Mouse (Mus musculus) layer of hippocampus, postnatal 25 days (tissue): ENCODE measurements at regions not wholly inside any gene's neighbourhood (a gene's known extent, or its start where the extent isn't known, plus 50 kb on each side); places are given as distances from the start of the nearest gene placed in this dataset.

ENCODE experiments used
- DNase-seq, 2 experiments: peaks; one replicate each; pipeline ENCODE4 v3.0.0; 2022; ENCODE audit warnings: mixed read lengths in 2 of 2, low spot score in 1 of 2; ENCODE audit errors: extremely low spot score in 1 of 2

DNA sequence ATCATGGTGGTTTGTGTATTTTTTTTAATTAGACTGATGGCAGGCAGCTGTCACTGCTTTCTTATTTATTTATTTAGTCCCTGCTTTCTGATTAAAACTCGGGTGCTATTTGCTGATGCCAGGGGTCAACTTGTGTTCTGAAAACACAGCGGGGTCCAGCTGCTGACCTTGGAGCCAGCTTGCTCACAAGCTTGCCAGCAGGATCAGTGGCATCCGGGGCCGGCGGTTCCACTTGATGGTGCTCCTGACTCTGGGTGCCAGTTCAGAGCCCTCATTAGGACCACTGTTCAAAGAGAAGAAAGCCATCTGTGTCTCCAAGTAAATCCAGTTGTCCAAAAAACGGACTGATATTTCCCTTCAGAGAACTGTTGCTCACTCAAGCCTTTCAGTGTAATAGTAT is 57.2 kb upstream of the Podxl start:
- no peak for DNase-seq

DNA sequence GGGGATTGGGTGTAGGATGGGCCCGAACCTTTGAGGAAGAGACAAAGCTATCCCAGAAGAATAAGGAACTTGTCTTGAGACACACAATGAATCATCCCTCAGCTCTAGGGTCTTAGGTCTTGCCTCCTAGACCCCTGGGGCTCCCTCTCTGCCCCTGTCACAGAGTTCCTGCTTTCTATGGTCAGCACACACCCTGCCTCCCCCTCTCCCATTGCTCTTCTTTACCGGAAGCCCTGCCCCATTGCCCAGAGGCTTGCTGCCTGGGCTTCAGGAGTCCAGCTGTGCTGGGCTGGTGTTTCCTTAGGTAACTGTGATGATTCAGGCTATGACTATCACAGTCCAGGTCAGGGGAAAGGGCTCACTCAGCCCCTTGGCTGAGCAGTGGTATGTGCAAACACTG is 55.1 kb upstream of the Podxl start:
- DNase-seq: no peak

DNA sequence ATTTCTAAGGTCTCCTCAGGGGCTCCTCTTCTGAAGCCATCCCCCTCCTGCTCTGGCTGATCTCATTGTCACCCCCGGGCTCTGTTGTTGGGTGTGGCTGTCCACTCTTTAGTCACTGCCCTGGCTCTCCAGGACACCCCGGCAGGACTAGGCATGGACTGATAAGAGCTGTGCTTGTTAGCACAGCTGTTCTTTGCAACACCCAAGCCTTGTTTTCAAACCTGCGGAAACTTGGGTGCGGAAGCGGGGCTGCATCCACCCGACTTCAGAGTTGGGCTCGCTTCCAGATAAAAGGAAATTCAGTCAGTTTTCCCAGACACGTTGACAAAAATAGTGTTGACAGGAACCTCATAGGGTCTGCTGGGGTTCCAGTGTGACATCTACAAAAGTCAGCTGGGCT is 53.6 kb upstream of the Podxl start:
- no peak for DNase-seq

DNA sequence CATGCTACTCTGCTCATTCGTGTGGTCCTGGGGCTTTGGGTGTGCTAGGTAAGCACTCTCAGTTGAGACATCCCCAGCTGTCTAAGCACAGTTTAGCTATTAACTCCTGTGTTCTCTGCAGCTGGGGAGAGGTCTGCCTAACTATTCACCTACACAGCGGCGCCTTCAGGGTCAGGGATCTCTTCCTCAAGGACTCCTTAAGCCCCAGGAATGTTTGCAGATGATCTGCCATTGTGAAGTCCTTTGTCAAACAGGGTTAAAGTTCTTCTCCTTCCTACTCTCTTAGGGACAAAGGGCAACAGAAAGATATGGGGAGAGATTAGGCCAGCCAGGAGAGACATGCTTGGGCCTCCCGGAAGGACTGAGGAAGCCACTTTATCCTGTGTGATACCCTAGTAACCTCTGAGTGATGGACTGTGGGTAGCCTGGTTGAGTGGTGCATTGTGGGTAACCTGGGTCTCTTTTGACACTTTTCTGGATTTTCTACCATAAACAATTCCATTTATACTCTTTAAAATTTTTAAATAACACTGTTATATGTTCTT is 51.7 kb upstream of the Podxl start:
- no peak for DNase-seq

DNA sequence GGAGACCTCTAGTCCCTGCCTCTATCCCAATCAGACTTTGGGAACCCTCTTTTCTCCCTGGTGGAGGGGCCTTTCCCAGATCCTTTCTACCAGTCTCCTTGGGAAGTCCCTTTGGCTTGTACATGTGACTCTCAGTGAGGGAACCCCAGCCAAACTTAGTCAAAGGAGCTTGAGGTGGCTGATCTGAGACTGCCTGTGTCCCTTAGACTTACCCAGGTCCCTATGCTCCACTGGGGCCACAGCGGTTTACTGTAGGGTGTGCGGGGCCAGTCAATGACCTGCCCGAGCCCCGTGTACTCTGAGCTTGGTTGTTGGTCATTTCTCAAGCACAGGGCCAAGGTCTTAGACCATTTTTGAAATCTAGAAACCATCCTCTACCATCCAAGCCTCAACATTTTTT is 50.8 kb upstream of the Podxl start:
- no peak for DNase-seq

DNA sequence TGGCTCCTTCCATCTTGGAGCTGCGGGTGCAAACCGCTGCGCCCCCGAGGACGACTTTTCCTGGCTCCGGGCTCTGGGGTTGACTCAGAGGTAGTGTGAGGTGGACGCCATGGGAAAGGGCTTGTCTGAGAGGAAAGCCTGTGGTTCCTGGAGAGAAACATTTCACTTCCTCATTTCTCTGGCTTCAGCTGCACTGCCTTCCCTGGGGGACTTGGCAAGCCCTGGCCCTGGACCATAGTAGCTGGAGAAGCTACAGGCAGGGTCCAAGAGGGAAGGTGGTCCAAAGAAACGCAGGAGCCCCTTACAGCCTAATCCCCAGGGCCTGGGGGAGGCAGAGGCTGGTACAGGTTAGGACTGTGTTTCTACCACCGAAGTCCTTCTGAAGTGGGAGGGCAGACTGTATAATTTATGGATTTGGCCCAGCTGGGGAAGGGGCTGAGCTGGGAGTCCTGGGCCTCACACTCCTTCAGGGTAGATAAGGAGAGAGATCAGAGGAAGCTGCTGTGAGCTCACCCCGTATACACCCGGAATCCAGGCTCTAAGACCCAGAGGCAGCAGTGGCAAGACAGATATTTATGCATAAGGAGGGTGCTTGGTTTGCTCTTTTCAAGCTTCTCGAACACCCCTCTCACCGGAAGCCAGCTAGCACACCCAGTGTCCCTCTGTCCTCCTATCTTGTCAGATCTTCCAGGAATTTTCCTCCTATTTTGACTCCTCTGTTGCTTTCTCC is 50.0 kb upstream of the Podxl start:
- no peak for DNase-seq
